Mouse (Mus musculus) lung, postnatal 25 days (tissue): ENCODE results near the gene Sipa1l3.

Source experiments
- DNase-seq: peaks from one replicate; pipeline ENCODE4 v3.0.0; 2022; ENCODE audit warnings: low spot score

Gene Sipa1l3

DNA sequence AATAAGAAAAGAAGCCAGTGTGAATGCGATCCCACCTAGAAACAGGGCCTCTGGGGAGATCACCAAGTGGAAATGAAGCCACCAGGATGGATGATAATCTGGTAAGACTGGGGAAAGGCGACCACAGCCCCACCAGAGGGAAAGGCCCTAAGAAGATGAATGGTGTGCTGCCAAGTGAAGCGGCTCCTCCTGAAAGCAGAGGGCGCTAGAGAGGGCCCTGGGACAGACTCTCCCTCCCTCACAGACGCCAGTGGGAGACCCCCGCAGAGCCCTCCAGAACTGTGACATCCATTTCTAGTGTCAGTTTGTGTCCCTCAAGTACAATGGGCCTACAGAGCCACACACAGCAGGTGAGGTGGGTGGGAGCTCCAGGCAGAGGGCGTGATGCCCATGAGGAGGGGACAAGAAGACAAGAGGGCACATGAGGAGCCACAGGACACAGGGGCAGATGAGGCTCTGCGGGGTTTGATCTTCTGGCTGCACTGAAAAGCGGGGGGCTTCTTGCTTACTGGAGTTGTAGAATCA, 181.6 kb downstream of the Sipa1l3 start:
- no peak for DNase-seq

DNA sequence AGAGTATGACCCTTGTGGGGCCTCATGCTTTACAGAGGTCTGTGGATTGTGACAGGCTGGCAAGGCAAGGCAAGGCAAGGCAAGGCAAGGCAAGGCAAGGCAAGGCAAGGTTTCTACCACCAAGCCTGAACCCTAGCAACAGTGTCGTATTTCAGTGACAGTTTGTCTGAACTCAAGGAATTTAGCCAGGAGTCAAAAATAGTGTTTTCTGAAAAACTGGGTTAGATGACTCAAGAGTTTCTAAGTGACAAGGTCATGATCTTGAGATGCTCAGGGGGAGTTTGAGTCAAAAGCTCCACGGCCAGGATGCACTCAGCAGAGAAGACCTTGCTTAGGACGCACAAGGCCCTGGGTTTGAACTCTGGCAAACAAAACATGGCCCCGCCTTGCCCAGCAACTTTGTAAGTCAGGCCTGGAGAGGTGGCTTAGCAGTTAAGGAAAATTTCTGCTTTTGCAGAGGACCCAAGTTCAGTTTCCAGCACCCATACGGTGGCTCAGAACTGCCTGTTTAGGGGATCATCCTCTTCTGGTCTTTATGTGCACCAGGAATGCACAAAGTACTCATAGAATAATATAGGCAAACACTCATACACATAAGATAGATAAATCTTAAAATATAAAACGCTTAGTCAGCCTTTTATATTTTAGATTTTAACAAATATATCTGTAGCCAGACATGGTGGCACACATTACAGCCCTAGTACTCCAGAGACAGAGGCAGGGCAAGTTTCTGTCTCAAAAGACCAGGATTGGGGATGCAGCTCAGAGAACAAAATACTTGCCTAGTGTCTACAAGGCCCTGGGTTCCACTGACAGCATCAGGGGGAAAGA, 182.4 kb downstream of the Sipa1l3 start:
- no peak for DNase-seq

DNA sequence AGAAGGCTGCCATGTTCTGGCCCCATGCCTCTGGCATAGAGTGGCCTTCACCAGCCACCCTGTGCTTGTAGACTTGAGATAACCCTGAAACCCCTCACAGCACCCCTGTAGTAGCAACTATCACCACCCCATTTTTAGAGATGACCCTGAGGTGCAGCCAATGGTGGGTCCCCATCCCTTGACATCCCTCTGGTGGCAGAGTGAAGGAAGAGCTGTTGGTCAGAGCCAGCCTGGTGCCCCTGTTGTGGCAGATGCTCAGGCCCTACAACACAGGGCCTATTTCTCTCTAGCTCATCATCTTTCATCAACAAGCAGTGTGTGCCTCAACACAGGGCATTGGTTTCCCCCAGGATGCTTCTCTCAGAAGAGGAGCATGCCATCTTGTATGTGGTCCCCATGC, 183.2 kb downstream of the Sipa1l3 start:
- no peak for DNase-seq

DNA sequence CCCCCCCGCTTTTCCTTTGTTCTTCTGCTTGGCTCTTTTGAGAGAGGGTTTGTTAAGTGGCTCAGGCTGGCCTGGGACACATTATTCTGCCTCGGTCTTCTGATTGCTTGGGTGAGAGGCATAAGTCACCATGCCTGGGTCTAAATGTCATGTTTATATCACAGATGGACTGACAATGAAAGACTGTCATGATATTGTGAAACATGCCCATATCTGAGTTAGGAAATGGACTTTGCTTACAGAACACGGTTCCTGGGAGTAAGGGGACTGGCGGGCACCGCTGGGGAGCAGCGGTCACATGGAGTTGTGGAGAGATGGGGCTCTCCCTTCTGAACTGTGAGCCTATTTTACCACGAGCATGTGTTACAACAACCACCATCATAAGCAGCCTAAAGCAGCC, 184.3 kb downstream of the Sipa1l3 start:
- DNase-seq: no peak

DNA sequence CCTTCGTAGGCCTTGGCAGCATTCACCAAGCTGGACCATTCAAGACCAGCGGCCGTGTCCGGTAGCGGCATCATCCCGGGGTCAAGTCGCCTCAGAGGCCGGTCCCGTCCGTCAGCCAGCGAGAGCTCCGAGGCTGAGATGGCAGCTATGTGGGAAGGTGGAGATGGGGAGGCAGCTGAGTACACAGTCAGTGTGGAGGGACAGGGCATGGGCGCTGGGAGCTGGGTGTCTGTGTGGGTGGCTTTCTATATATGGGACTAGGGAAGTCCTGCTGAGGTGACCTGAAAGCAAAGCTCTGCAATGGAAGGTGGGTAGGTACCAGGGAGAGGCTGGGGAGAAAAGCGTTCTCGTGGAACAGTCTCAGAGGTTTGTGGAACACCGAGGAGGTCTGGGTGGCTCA, 189.5 kb downstream of the Sipa1l3 start:
- DNase-seq: no peak

DNA sequence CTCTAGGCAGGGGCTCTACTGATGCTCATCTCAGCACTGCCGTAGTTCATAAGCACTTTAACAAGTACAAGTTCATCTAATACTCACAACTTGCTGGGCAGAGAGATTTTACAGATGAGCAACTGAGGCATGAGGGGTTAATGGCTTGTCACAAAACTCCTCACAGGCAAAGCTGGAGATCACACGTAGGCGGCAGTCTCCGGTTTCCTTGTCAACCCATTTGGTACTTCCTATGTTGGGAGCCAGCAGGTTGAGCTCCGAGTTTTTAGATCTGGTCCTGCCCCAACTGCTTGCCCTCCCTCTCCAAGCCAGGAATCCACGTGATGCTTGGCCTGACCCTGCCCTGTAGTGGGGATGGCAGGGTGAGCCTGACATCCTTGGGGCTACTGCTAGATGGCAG, 191.4 kb downstream of the Sipa1l3 start:
- no peak for DNase-seq

DNA sequence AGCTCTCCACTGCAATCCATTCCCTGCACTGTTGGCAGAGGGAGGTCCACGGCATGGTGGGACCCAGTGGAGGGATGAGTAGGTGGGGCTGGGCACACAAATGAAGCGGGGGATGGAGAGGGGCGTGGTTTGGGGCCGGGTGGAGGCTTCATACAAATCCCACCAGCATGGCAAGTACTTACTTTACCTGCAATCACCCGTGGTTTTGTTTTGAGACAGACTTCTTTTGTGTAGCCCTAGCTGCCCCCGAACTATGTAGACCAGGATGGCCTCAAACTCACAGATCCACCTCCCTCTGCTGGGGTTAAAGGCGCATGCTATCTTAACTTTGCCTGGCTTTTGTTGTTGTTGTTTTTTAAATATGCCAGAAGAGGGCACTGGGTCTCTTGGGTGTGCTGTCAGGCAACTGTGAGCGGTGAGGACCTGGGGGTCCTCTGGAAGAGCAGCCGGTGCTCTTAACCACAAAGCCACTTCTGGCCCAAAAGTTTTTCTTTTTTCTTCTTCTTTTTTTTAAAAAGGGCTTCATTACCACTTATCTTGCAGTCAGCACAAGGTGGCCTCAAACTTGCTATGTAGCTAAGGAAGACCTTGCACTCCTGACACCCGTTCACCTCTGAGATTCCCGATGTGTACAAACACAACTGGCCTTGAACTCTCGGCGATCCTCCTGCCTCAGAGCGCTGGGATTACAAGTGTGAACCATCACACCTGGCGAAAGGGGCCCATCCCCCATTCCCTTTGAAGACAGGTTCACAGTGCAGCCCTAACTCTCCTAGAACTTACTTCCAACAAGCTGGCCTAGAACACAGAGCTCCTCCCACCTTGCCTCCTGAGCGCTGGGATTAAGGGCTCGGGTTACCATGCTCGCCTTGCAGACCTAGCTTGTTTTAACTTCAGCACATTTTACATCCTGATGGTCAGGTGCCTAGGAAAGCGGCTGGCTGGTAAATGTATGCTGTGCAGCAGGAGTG, 198.8 kb downstream of the Sipa1l3 start:
- DNase-seq: no peak

- DNase-seq: peak; percentile 36
Measured at GRCm38 (mm10) chr7:29318115-29318911, 200.1 kb downstream of the Sipa1l3 start.

GRCm38 (mm10) chr7:29317558-29317957, 200.9 kb downstream of the Sipa1l3 start:
- DNase-seq: no peak

DNA sequence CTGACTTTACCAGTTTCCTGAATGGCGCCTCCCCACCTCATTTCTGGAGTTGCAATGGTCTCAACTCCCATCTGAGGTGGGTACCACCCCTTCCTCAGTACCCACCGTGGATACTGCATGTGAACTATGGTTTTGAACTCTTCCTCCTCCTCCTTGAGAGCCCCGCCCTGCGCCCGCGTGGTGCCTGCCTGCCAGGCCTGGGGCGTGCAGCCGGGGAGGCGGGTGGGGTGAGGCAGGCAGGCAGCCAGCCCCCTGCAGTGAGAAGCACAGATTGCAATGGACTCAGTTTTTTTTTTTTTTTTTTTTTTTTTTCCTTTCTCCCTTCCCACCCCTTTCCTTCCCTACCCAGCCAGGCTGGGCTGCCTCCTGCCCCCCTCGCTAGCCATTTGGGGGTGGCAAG, 201.5 kb downstream of the Sipa1l3 start:
- no peak for DNase-seq

DNA sequence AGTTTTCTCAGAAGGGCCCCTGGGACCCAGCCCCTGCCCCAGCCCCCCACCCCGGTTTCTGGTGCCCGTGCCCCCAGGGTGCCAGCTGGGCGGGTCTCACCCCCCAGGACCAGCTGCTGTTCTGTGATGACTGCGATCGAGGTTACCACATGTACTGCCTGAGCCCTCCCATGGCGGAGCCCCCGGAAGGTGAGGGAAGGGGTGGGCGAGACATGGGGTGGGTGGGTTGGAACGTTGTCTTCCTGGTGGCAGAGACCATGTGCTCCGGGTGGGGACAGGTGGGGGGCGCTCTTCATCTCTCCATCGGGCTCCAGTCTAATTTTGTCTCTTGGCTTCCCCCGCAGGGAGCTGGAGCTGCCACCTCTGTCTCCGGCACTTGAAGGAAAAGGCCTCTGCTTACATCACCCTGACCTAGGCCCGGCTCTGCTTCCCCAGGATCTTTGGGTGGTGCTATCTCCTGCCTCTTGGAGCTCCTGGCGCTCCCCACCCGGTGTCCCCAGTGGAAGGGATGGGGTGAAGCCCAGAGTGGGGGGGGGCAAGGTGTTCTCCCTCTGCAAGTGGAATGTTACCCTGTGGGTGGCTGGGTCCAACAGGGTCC, 202.2 kb downstream of the Sipa1l3 start:
- no peak for DNase-seq

DNA sequence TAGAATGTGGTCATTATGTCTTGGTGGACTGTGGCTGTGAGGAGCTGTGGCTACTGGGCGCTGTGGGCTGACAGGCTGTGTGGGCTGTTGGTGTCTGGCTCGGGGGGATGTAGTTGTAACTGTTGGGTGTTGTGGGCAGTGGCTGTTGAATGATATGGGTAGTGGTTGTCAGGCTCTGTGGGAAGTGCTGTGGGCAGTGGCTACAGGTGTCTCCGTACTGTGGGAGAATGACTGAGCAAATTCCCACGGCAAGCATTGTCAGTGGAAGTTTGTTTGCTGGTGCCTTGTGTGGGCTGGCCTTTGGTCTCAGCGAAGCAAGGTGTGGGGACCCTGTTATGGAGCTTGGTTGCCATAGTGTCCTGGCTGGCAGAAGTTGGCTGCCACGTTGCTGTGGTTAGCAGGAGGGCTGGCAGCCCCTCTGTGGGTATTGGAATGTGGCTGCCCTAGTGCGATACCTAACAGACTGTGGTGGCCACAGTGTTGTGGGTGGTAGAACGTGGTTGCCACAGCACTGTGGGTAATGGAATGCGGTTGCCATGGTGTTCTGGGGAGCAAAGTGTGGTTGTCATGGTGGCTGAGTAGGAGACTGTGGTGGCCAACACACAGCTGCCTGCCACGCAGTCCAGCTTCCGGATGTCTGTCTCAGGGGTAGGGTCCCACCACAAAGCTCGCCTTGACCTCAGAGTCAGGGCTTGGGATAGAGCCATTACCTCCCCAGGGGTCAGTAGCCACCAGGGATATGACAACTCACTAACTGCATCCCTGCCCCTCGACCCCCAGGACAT, 203.4 kb downstream of the Sipa1l3 start:
- no peak for DNase-seq

GRCm38 (mm10) chr7:29313572-29314261, 204.7 kb downstream of the Sipa1l3 start:
- no peak for DNase-seq

DNA sequence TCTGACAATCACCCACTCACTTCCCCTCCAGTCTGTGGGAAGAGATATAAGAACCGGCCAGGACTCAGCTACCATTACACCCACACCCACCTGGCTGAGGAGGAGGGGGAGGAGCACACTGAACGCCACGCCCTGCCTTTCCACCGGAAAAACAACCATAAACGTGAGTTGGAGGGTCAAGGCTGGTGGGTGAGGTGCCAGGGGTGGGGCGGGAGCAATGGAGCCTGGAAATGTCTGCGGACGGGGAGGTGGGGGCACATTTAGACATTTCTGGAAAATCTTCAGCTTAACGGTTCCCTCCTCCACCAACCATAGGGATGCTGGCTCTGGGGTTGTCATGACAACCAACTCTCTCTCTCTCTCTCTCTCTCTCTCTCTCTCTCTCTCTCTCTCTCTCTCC, 205.4 kb downstream of the Sipa1l3 start:
- DNase-seq: no peak

DNA sequence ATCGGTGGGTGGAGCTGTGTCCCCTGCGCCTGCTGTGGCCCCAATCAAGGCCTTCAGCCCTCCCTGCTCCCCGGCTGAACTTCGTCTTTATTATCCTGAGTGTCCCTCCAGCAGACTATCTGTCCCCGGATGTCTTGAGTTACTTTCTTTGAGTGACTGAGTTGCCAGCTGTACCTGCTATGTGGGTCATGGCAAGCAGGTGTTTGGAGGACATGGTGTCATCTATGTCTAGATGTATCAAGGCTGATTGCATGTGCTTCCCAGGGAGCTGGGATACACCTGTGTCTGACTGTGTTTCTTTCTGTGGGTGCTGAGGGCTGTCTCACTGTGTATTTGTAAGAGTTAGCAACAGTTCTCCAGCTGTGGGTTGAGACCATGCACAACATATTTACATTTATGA, 208.7 kb downstream of the Sipa1l3 start:
- DNase-seq: no peak

- no peak for DNase-seq
Measured at GRCm38 (mm10) chr7:29309221-29309721, 209.2 kb downstream of the Sipa1l3 start.

- peak; percentile 89 for DNase-seq
Measured at GRCm38 (mm10) chr7:29307350-29308104, 210.9 kb downstream of the Sipa1l3 start.

DNA sequence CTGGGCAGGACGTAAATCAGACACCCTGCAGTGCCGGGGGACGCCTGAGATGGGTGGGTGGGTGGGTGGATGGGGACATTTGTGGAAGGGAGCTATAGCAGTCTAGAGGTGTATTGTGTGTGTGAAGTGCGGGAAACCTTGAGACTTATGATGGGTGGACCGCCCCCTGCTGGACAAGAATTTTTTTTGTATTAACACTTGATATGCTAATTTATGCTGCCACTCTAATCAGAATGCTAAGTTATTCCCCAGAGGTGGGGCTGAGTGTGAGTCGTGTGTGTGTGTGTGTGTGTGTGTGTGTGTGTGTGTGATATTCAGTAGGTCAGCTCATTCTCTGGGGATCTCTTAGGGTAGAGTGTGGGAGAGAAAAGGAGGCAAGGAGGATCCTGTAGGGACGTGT, 211.8 kb downstream of the Sipa1l3 start:
- no peak for DNase-seq

- DNase-seq: no peak
Measured at GRCm38 (mm10) chr7:29306108-29306507, 212.3 kb downstream of the Sipa1l3 start.
